Mouse (Mus musculus): ENCODE measurements at regions not wholly inside any gene's neighbourhood (a gene's known extent, or its start where the extent isn't known, plus 50 kb on each side); places are given as distances from the start of the nearest gene placed in this dataset.

DNA sequence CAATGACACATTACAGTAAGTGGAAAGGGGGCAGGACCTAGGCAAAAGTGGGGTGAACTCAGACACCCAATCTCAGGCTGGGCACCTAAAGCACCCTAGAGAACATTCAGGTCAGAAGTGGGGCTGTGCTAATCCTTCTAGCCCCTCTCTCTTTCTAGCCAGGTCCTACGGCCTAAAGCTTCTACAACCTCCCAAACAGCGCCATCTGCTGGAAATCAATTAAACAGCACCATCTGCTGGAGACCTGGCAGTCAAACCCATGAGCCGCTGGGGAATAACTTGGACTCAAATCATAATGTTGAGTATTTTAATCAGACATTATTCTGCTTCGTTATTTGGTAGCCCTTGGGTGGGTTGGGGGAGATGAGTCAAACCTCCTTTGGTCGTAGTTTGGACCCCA lies 215.5 kb upstream of the Eef2kmt start:
- no peak for TF ChIP-seq HCFC1 (IDR thresholded peaks at IDR 0.05; ENCODE audit: borderline replicate concordance, insufficient read depth, low read length)
- TF ChIP-seq ZNF384 (IDR thresholded peaks at IDR 0.05; ENCODE audit: low read depth, low read length): no peak
- TF ChIP-seq CHD2 (IDR thresholded peaks at IDR 0.05; ENCODE audit: low read depth, low read length): no peak
- no peak for TF ChIP-seq MAFK (IDR thresholded peaks at IDR 0.05; ENCODE audit: insufficient read depth, low read depth, low read length)

All from ES-E14 (cell line).